In genomic region chr4:84883646-84884045, GRCm38 (mm10) we compare ENCODE assay signal across 7 mouse cellular contexts. TPM values are rescaled to one million over a fixed set of nuclear protein-coding genes. Genes with fewer than 3 reads are reported as not detected.
A peak's percentile ranks its signal among the peaks of the same experiment; 100 is the strongest.
DNase-seq lines count a peak whose midpoint lies in the region; ATAC-seq and TF ChIP-seq lines count a peak whose summit lies in the region.

No protein-coding gene starts in this region.

- no peak for ATAC-seq in lung, embryonic 14.5 days (ENCODE audit: insufficient read depth)
- peak; percentile 34; the same call in 1 of the 2 replicates for ATAC-seq in forebrain, embryonic 12.5 days (ENCODE audit: low FRiP score)
- no peak for ATAC-seq in intestine, postnatal 0 days
- ATAC-seq in neural tube, embryonic 14.5 days (ENCODE audit: low read depth) = peak; percentile 50

- no peak for TF ChIP-seq CTCF in lung, embryonic 14.5 days (IDR thresholded peaks at IDR 0.05; ENCODE audit: low read depth)
- TF ChIP-seq CTCF in lung, adult 2 months (IDR thresholded peaks at IDR 0.05; ENCODE audit: insufficient read depth, low read length) = no peak
- no peak for TF ChIP-seq CTCF in intestine, postnatal 0 days (IDR thresholded peaks at IDR 0.05; ENCODE audit: low read depth)

- H3K36me3 ChIP-seq in lung, embryonic 14.5 days (ENCODE audit: insufficient read depth) = 0 out of 2 replicates have a peak, but pooled peaks cover under 1% of the 10 kb centered on the region
- no peaks in the 10 kb centered on the region for H3K36me3 ChIP-seq in forebrain, embryonic 12.5 days (replicated peaks)
- H3K36me3 ChIP-seq in intestine, postnatal 0 days (ENCODE audit: control insufficient read depth, insufficient read depth) = no peaks in the 10 kb centered on the region
- no peaks in the 10 kb centered on the region for H3K36me3 ChIP-seq in neural tube, embryonic 14.5 days (ENCODE audit: control insufficient read depth, insufficient read depth, low read length)

- H3K4me3 ChIP-seq in lung, embryonic 14.5 days (ENCODE audit: low read depth, low read length) = peak overlapping the region; percentile 79
- H3K4me3 ChIP-seq in lung, adult 2 months (replicated peaks; ENCODE audit: extremely low read depth, low read depth, low read length) = no peak overlapping the region
- H3K4me3 ChIP-seq in forebrain, embryonic 12.5 days (replicated peaks) = peak overlapping the region; percentile 72
- peak overlapping the region; percentile 74 for H3K4me3 ChIP-seq in intestine, postnatal 0 days (ENCODE audit: low read depth, low read length)
- peak overlapping the region; percentile 84 for H3K4me3 ChIP-seq in neural tube, embryonic 14.5 days (ENCODE audit: low read depth, low read length)

- peak overlapping the region; percentile 97; the same call in 1 of the 2 replicates for H3K9ac ChIP-seq in lung, embryonic 14.5 days
- peak overlapping the region; percentile 92; the same call in 1 of the 2 replicates for H3K9ac ChIP-seq in forebrain, embryonic 12.5 days
- peak overlapping the region; percentile 79; the same call in 1 of the 2 replicates for H3K9ac ChIP-seq in intestine, postnatal 0 days (ENCODE audit: low read depth, low read length)
- peak overlapping the region; percentile 88; the same call in 1 of the 2 replicates for H3K9ac ChIP-seq in neural tube, embryonic 14.5 days (replicated peaks; ENCODE audit: low read depth, low read length)

- H3K4me2 ChIP-seq in lung, embryonic 14.5 days = peak overlapping the region; percentile 71
- peak overlapping the region; percentile 79 for H3K4me2 ChIP-seq in forebrain, embryonic 12.5 days
- peak overlapping the region; percentile 94 for H3K4me2 ChIP-seq in intestine, postnatal 0 days (replicated peaks; ENCODE audit: low read depth)
- H3K4me2 ChIP-seq in neural tube, embryonic 14.5 days (ENCODE audit: low read depth, low read length) = peak overlapping the region; percentile 82

- DNase-seq in lung, embryonic 14.5 days = no peak
- DNase-seq in lung, adult 2 months = no peak
- no peak for DNase-seq in ovary, postnatal 10 days (ENCODE audit: low spot score)
- DNase-seq in T-cell, adult 2 months (ENCODE audit: low spot score) = no peak

- H3K27me3 ChIP-seq in lung, embryonic 14.5 days (ENCODE audit: insufficient read depth, low read length) = no peaks in the 10 kb centered on the region
- H3K27me3 ChIP-seq in forebrain, embryonic 12.5 days = no peaks in the 10 kb centered on the region
- H3K27me3 ChIP-seq in intestine, postnatal 0 days (replicated peaks; ENCODE audit: control insufficient read depth, insufficient read depth, low read length) = no peaks in the 10 kb centered on the region
- H3K27me3 ChIP-seq in neural tube, embryonic 14.5 days (ENCODE audit: control insufficient read depth, insufficient read depth, low read length) = no peaks in the 10 kb centered on the region

- H3K9me3 ChIP-seq in lung, embryonic 14.5 days (ENCODE audit: low read depth, low read length) = 0 out of 2 replicates have a peak, but pooled peaks cover 4% of the 10 kb centered on the region
- H3K9me3 ChIP-seq in forebrain, embryonic 12.5 days = no peaks in the 10 kb centered on the region
- no peaks in the 10 kb centered on the region for H3K9me3 ChIP-seq in intestine, postnatal 0 days (ENCODE audit: control insufficient read depth)
- no peaks in the 10 kb centered on the region for H3K9me3 ChIP-seq in neural tube, embryonic 14.5 days (ENCODE audit: control insufficient read depth, low read length)

- H3K4me1 ChIP-seq in lung, embryonic 14.5 days (ENCODE audit: insufficient read depth) = peaks cover 2% of the 10 kb centered on the region; the same call in 1 of the 2 replicates
- no peaks in the 10 kb centered on the region for H3K4me1 ChIP-seq in lung, adult 2 months (ENCODE audit: control insufficient read depth, insufficient read depth, low read length)
- H3K4me1 ChIP-seq in forebrain, embryonic 12.5 days = peaks cover 7% of the 10 kb centered on the region; the same call in 1 of the 2 replicates
- H3K4me1 ChIP-seq in intestine, postnatal 0 days (replicated peaks; ENCODE audit: control insufficient read depth, insufficient read depth, low read length) = no peaks in the 10 kb centered on the region
- peaks cover 6% of the 10 kb centered on the region; the same call in 1 of the 2 replicates for H3K4me1 ChIP-seq in neural tube, embryonic 14.5 days (ENCODE audit: control insufficient read depth, insufficient read depth, low read length)

- H3K27ac ChIP-seq in lung, embryonic 14.5 days (ENCODE audit: low read depth) = peak overlapping the region; percentile 93; the same call in 1 of the 2 replicates
- H3K27ac ChIP-seq in forebrain, embryonic 12.5 days = peak overlapping the region; percentile 91; the same call in 1 of the 2 replicates
- no peak overlapping the region for H3K27ac ChIP-seq in intestine, postnatal 0 days (ENCODE audit: low read depth, low read length)
- H3K27ac ChIP-seq in neural tube, embryonic 14.5 days (ENCODE audit: low read depth, low read length) = 0 out of 2 replicates have a peak overlapping the region, but pooled peaks have one; percentile 5

- 60% methylated on average over 12 of the region's 12 CpGs for WGBS in lung, embryonic 14.5 days
- 55% methylated on average over 12 of the region's 12 CpGs for WGBS in lung, adult 2 months
- 65% methylated on average over 12 of the region's 12 CpGs for WGBS in forebrain, embryonic 12.5 days
- WGBS in intestine, postnatal 0 days = 75% methylated on average over 12 of the region's 12 CpGs
- WGBS in neural tube, embryonic 14.5 days = 42% methylated on average over 12 of the region's 12 CpGs

- no peak for TF ChIP-seq POLR2A in lung, adult 2 months (IDR thresholded peaks at IDR 0.05; ENCODE audit: borderline replicate concordance, extremely low read depth, low read depth, low read length)

RNA-seq across cellular contexts. Expression of gene Cntln, which starts 0.5 kb away (rescaled TPM):
- 15.6 and 16.0 TPM in 2 replicates for polyA plus RNA-seq in lung, embryonic 14.5 days (2014; fragmentation: Nextera tagmentation; extraction: Ambion mirVana)
- 3.2 TPM in 2 replicates for polyA plus RNA-seq in lung, adult 2 months (2012; rRNA removed)
- 11.3 and 12.2 TPM in 2 replicates for polyA plus RNA-seq in forebrain, embryonic 12.5 days (2016; fragmentation: Nextera tagmentation; extraction: Ambion mirVana)
- polyA plus RNA-seq in intestine, postnatal 0 days (2015; fragmentation: Nextera tagmentation; extraction: Ambion mirVana) = 4.0 and 4.4 TPM in 2 replicates
- 6.5 and 7.9 TPM in 2 replicates for polyA plus RNA-seq in neural tube, embryonic 14.5 days (2014; fragmentation: Nextera tagmentation; extraction: Ambion mirVana)

Comparison
In these comparisons a context has a peak if more than half of its experiments do, and no peak if none do; other contexts are left out.
1. ATAC-seq: peak in forebrain, embryonic 12.5 days (single experiment) and neural tube, embryonic 14.5 days (single experiment); none in lung, embryonic 14.5 days (single experiment) and intestine, postnatal 0 days (single experiment).
2. Peak in every context shown above with its lines, with median percentiles within 50 percentile points of each other: H3K4me2 ChIP-seq and H3K9ac ChIP-seq.